Mouse (Mus musculus) MEL-GATA-1-ER (cell line): Measurements from ENCODE around the gene Pdzd4.

Experiments
- DNase-seq: peaks from one replicate; pipeline ENCODE4 v3.0.0-alpha.2; 2012; ENCODE audit warnings: low read depth; ENCODE audit errors: extremely low read depth

Pdzd4 gene

DNA sequence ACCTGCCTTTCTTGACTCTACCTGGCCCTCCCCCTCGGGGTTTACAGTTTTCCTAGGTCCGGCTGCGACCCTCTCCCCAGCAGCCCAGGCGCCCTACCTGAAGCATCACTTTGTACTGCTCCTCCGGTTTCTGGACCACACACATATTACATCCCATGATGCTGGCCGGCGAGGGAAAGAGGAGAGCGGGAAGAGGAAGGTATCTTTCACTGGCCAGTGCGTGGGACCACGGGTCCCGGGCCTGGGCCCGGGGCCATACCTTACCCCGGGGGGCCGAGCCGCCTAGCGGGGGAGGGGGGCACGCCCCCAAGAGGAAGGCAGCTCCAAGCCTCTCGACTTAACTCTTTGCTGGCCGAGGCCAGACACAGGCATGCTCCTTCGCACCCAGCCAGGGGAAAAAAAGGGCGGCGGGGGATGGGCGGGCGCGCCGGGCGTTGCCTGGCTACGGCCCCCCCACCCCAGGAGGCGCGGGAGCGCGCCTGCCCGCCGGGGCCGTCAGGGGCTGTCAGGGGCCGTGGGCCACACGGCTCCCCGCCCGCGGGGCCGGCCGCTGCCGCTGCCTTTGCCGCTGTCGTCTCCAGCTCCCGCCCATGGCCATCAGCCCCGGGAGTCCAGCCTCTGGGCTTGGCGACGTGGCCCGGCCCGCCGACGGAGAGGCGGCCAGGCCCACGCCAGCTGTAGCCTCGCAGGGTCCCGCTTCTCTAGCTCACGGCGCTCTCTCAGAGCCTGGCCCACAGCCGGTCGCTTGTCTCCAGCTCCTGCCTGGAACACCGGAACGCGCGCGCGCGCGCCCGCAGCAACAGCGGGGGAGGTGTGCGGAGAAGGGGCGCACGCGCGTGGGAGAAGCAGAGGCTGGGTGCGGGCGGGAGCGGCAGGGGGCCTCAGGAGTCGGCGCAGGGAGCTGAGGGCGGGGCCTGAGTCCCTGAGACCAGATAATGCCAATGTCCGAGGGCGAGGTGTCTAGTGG lies at the start of gene Pdzd4:
Gene Pdzd4, minus strand, starts transcription at position 785 of the 967 bp plus-strand sequence.
- DNase-seq, result peak; percentile 16

DNA sequence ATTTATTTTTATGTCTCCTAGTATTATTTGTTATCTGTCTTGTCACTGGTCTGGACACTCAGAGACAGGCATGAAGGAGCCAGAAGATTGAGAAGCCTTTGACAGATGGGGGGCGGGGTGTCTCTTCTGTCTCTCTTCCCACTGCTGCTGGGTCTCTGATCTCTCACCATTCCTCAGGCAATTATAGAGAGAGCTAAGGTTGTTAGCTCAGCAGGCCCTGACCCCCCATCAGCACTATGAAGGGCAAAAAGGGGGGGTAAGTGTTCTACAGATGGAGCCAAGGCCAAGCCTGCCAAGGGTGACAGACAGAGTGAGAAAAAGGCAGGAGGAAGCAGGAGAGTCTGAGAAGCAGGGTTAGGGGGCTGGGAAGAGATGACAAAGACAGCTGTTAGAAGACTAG lies 47.2 kb upstream of the Pdzd4 start:
- DNase-seq, result no peak

DNA sequence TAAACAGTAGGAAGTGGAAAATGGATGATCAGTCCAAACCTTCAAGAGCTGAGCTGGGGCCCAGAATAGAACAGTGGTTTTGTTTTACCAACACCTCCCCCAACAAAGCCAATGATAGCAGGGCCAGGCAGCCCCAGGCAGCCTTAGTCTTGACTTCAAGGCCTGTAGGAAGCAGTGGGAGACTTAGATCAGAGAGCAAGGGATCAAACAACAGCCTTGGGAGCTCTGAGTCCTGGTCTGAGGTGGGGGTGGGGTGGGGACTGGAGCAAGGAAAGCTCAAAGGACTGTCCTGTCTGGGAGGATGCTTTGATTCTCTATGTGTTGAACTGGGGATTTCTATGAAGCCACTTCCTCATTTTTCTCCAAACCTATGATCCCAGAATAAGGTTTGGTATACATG lies 46.7 kb upstream of the Pdzd4 start:
- DNase-seq, result no peak

DNA sequence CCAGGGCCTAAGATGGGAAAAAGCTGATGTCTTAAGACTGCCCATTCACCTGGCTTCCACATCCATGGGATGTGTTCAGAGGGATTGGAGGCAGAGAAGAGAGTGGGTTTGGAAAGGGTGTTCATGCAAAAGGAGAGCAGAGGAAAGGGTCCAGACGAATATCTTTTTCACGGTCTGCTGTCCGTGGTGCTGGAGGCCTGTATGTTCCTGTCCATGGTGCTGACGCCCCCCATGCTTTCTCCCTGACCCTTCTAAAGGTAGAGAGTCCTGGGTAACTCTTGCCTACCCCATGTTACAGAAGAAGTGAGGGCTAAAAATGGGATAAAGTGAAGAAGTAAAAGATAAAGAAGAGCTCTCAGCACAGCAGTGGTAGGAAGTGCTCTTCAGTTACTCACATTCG lies 44.6 kb upstream of the Pdzd4 start:
- DNase-seq, result peak; percentile 17

DNA sequence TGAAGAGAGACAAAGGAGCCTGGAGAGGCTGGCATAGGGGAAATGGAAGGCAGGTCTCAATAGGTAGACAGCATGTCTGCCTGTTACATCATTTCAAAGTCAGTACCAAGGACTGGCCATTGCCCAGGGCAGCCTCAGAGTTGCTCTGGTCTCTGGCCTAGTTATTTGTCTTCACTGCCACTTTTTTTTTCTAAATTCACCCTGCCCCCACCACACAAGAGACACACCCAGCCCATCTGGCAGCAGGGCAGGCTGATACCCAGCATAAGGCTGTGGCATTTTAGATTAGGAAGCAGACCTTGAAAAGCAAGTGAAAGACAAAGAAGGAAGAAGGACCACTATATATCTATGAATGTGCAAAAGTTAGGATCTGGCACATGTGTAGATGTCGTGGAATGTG lies 43.1 kb upstream of the Pdzd4 start:
- DNase-seq, result no peak

DNA sequence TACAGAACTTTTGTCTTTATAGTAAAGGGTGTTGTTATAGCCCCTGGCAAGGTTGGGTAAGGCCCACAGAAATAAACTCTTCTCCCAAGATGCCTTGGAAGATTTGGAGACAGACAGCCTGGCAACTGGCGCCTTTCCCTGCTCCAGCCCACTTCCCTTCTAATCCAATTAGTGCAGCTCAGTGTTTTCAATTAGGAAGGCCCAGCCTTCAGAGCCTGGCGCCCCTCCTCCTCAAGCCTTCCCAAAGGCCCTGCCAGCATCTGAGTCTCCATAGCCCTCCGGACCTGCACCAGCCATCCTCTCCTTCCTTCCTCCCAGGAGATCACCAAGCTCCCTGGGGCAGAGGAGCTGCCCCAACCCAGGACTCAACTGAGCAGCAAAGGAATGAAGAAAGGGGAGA lies 42.5 kb upstream of the Pdzd4 start:
- DNase-seq, result no peak

DNA sequence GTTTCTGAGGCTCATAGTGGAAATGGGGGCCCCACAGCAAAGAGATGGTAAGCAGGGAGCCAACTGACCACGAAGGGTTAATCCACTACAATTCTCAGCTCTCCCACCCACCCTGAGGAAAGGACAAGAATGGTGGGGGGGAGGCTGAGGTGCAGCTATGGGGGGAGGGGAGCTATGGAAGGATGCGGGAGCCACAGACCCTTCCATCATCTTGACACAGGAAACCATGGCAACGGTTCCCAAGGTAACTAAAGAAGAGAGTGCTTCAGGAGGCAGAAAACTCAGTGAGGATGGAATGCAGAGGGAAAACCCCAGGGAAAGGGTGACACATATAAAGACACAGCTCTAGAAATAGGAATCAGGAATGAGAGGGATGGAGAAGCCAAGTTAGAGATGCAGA lies 39.9 kb upstream of the Pdzd4 start:
- no peak for DNase-seq

DNA sequence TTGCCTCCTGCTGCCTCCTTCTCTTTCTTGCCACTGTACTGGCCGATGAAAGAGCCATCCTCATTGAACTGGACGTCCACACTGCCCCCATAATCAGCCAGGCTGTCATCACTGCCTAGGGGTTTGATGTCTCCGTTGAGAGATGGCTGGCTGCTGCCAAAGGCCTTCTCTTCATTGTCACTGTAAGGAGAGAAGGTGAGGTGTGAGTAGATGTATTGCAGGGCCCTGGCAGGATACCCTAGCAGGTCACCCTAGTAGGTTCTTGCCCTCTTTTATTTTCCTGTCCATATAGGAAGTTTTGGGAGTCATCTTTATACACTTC lies 30.3 kb upstream of the Pdzd4 start:
- no peak for DNase-seq

DNA sequence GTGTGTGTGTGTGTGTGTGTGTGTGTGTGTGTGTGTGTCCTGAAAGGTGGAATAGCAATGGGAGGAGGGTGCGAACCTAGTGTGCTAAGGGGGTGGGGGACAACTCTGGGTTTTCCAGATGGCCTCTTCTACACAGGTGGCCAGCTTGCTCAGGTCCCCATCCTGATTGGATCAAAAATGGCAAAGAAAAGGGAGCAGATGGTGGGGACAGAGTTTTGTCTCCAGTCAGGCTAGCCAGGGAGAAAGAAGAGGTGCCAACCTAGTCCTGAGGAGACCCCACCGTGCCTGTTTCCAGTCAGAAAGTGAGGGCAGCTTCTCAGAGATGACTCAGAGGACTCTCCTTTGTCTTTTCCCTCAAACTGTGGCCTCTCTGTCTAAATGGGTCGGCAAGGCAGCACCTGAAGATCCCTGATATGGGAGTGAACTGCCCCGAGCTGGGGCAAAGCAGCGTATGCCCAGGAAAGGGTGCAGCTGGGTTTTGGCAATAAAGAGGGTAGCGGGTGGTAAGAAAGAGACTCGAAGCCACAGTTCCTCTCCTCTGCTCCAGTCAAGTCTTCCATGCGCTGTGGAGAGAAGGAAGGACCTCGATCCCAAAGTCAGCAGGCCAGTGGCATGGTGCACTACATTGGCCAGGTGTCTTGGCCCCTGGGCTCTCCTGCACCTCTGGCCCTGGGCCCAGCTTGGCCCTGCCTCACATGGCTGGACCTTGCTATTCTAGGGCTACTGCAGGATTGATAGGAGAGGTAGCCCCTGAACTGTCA lies 29.7 kb upstream of the Pdzd4 start:
- DNase-seq, result no peak

DNA sequence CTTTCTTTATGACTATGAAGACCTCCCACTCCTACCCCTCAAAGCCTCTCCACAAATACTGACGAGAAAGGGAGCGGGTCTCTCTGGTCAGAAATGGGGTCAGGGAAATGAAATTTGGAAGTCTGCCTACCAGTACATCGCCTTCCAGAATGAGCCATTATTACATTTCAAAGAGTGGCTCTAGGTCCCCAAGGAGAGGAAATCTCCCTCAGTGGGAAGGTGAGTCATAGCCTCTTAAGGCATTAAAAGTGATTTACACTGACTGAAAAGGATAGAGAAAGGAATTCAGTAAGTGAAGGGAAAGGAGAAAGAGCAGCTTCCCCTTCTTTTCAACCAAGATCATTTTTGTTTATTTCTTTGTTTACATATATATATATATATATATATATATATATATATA lies 11.9 kb upstream of the Pdzd4 start:
- DNase-seq, result no peak

DNA sequence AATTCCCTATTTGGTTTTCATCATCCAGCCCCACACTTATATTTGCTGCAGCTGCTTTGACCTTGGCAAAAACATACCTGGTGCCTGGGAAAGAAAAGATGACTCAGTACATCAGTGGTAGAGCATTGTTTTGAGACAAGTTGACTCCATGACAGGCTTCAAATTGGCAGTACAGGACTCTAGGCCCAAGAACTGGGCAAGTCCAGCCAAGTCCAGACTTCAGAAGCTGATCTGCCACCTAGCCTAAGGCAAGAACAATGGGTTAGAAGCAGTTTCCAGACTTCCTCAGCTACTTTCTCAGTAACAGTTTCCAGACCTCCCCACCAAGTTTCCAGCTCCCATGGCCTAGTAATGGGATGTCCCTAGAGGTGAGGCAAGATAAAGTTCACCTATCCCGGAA lies 11.0 kb upstream of the Pdzd4 start:
- DNase-seq, result no peak

DNA sequence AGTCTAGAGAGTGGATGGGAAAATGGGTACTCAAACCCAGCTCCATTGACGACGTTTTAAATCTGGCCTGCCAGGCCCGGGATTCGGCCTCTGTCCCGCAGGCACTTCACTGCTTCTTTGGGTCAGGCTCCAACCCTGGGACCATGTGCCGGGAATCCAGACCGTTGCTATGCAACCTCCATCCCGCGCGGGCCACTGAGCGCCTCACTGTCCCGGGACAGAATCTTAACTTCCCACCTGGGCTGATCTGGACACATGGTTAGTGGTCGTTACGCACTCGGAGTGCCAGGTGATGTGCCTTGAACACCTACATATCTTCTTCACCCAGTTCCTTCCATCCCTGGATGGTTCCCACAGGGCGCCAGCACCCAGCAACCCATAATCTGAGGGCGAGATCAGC lies 1.0 kb downstream of the Pdzd4 start:
- no peak for DNase-seq

DNA sequence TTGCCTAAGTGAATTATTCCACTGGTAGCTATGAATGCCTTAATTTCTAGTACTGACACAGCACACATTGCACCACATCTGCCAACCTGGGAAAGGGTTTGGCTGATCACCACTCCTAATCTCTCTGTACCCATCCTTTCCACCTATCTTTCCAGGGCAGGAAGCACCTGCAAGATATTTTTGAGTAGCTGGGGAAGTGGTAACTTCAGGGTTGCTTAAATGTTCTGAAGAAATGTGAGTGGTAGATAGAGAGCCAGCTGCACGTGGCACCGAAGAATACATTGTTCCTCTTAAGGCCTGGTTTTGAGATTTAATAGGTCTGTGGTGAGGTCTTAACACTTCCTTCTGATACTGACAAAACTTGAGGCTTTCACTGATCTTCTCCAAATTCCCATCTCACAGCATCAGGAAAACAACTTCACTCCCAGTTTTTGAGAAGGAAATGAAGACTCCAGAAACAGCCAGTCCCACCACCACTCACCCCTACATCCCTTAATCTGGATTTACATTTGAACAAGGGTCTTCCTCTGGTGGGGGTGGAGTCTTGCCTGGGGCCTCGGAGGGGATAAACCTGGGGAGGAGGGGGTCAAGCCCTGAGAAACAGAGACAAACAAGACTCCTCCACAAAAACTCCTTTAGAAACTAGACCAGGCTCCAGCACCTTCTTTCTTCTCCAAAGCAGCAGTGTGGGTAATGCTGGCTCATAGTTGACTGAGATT lies 8.0 kb downstream of the Pdzd4 start:
- peak; percentile 91 for DNase-seq

DNA sequence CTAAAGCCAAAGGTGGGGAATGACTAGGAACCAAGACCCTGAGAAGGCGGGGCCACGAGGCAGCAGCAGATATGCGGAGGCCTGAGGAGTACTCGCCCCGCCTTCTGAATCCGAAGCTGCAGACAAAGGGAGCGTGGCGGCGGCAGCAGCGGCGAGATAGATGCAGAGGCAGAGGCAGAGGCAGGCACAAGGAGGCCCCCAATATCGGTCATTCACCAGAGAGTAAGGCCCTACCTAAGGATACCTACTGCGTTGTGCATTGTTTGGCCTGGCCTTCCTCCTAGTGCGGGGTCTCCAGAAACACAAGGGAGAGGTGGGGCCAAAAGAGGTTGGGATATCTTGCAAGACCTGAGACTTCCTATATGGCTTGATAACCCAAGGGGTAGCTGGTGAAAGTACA lies 9.7 kb downstream of the Pdzd4 start:
- DNase-seq, result no peak

DNA sequence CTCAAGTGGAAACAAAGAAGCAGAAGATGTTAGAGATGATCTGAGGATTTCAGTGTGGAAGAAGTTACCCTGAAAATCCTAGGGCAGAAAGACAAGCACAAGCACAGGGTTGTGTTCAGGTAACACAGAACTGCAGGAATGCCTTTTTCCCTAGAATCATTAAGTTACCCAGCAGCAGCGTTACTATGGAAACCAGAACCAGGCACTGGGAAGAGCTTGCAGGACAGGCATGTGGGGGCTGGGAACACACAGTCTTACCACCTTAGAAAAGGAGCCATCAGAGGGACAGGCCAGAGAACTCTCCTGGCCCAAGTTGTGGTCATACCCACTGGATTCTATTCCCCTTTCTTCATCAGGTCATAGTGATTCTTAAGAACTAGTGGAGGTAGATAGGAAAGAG lies 19.0 kb downstream of the Pdzd4 start:
- DNase-seq, result no peak

DNA sequence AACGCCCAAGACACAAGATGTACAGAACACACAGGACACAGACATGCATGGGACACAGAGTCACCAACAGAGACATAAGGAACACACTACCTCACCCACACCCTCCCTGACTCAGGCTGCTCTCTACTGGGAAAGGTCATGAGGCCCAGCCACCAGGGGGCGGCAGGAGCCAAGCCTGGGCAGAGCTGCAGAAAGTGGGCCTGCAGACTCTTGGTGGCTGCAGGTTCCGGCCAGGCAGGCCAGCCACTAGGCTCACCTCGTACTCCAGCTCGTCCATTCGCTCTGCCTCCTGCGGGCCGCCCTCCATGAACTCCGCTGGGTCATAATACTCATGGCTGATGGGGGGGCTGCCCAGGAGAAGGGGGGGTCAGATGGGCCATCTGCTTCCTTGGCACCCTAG lies 26.3 kb downstream of the Pdzd4 start:
- no peak for DNase-seq

DNA sequence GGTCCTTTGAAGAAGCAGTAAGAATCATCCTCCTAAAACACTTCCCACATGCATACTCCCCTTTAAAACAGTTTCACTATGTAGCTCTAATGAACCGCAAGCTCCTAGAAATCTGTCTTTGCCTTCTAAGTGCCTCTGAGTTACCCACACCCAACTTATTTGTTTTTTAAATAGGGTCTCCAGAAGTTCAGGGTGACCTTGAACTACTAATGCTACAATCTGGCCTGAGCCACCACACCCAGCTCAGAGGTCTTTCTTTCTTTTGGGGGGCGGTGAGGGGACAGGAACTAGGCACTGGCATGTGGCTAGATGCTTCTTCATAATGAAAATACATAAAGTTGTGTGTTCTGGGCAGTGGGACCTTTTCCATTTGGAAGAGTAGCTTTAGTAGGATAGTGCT lies 27.3 kb downstream of the Pdzd4 start:
- DNase-seq, result no peak

DNA sequence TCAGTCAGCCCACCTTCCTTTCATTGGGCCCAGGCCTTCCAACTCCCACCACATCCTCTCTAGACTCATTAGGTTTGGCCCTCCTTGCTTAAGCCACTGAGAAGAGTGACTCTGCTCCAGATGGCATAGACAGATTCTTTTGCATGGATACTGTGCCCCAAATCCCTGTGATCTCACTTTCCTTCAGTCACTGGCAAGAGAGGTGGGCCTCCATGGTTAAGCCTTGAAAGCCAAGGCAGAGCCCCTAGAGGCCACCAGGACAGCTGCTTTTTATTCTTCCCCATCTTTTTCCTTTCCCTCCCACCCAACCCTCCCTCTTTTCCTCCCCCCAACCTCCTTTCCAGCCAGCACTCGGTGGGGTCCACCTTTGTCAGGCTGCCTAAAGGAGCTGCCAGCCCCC lies 31.3 kb downstream of the Pdzd4 start:
- DNase-seq, result no peak

DNA sequence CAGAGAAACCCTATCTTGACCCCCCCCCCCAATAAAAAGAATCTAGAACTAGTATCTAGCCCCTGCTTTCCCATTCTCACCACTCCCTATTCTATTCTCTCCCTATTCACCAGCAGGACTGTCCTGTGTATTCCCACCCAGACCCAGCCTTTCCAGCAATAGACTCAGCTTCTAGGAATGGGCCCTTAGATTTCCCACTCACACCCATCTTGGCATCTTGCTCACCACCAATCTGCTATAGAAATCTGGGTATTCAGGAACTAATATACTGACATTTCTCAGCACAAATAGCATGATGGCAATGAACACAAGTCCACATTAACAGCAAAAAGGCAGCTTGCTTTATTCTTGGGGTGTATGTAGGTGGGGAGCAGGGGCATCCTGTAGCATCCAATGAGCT lies 31.7 kb downstream of the Pdzd4 start:
- DNase-seq, result no peak

DNA sequence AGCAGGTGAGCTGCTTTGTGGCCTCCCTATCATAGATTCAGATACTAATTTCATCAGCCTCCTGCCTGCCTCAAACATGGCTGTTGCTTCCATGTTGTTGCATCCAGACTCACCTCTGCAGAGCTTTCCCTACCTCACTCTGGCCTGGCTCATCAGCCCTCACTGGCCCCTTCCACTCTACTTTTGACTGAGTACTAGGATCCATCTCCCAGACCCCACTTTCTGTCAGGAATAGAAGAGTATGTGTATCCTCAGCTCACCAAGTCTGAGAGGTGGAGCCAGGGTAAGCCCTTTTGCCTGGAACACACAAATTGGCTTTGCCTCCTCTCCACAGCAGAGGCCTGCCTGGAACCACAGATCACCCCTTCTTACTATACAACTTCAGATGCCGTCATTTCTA lies 36.3 kb downstream of the Pdzd4 start:
- DNase-seq, result no peak

DNA sequence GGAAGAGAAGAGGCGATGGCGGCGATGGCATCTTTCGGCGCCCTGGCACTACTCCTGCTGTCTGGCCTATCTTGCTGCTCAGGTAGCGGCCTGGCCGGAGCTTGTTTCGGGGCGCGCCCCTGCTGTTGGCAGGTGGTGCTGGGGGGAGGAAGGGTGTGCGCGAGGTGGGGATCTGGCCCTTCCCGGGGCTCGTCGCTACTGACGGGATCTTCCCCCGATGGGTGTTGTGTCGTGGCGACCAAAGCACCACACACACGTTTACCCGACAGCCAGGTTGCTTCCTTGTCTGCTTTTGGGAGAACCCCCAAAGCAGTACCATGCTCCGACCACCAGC lies 37.6 kb downstream of the Pdzd4 start:
- no peak for DNase-seq
